Mouse (Mus musculus) frontal cortex, postnatal 36 days (tissue): ENCODE results near the gene Gm20388.

Source experiments
- DNase-seq, 2 experiments: peaks; one replicate each; pipeline ENCODE4 v3.0.0; 2022; ENCODE audit warnings: low spot score in 2 of 2

The Gm20388 gene

GRCm38 (mm10) chr8:122198378-122199025, 2287.9 kb downstream of the Gm20388 start:
- DNase-seq = no peak

- no peak for DNase-seq
Observed at GRCm38 (mm10) chr8:122199191-122199590, 2288.6 kb downstream of the Gm20388 start.

DNA sequence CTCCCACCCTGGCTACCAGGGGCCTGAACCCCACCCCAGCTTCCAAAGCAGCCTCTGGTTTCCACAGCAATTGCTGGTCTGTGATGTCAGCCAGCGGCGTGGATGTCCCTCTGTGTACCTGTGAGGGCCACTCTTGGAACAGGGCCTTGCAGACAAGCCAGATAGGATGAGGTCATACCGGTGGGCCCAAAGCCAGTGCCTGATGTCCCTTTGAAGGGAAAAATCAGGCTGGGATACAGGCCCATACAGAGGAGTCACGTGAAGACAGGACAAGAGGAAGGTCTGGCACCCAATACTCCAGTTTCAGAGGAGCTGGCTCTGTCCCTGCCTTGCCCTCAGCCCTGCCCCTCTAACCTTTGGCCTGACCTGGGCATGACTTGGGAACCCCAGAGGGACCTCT, 2289.2 kb downstream of the Gm20388 start:
- DNase-seq = no peak

GRCm38 (mm10) chr8:122211591-122211990, 2300.9 kb downstream of the Gm20388 start:
- DNase-seq = no peak

DNA sequence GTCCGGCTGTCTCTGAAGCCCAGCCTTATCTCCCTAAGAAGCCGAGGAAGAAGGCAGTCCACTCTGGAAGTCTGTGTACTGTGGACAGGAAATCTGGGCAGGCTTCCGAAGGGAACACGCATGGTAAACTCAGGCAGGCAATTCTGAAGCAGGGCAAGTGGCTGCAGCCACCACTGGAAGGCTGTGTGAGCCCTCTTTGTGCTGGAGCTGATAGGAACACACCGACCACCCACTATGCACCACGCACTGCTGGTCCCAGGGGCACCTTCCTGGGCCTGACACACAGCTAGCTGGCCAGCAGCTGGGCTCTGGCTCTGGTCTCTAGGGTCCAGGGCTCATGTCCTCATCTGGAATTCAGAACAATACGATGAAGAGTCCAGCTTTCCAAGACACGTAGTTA, 2305.0 kb downstream of the Gm20388 start:
- DNase-seq = no peak

DNA sequence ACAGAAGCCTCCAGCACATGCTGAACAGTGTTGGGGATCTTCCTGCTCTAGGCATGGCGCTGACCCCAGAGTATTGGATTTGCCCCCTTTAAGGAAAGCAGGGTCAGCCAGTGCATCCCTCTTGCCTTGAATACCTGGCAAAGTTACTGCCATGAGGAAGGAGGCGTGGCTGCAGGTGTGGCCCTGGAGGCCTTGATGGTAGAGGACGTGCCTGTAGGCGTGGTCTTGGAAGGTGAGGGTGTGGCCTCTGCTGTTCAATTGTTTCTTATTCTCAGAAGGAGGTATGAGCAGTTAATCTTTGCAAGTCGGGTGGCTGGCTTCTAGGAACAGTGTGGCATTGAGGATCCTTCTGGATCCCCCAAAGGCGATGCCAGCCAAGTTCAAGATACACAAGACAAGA, 2305.8 kb downstream of the Gm20388 start:
- DNase-seq = no peak

- no peak for DNase-seq
Observed at GRCm38 (mm10) chr8:122217456-122218177, 2307.0 kb downstream of the Gm20388 start.

GRCm38 (mm10) chr8:122223976-122224649, 2313.5 kb downstream of the Gm20388 start:
- no peak for DNase-seq

GRCm38 (mm10) chr8:122224650-122225022, 2314.0 kb downstream of the Gm20388 start:
- peak in 1 of 2 experiments; percentile 34 for DNase-seq

GRCm38 (mm10) chr8:122225446-122225845, 2314.8 kb downstream of the Gm20388 start:
- DNase-seq = no peak

DNA sequence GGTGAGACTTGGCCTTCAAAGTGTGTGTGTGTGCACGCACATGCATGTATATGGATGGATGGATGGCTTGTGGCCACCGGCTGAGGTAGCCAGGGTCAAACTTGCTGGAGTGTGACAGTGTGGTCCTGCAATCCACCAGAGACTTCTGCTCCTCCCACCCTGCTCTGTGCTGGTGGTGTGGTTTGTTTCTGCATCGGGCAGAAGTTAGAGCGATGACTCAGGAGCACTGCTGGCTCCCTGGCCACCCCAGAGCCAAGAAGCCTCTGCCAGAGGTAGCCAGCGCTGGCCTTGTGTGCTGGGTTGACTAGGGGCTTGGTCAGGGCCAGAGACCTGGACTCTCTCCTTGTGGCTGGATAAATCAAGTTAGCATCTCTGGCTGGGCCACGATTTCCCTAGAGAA, 2316.7 kb downstream of the Gm20388 start:
- no peak for DNase-seq

- no peak for DNase-seq
Observed at GRCm38 (mm10) chr8:122228792-122229575, 2318.3 kb downstream of the Gm20388 start.

DNA sequence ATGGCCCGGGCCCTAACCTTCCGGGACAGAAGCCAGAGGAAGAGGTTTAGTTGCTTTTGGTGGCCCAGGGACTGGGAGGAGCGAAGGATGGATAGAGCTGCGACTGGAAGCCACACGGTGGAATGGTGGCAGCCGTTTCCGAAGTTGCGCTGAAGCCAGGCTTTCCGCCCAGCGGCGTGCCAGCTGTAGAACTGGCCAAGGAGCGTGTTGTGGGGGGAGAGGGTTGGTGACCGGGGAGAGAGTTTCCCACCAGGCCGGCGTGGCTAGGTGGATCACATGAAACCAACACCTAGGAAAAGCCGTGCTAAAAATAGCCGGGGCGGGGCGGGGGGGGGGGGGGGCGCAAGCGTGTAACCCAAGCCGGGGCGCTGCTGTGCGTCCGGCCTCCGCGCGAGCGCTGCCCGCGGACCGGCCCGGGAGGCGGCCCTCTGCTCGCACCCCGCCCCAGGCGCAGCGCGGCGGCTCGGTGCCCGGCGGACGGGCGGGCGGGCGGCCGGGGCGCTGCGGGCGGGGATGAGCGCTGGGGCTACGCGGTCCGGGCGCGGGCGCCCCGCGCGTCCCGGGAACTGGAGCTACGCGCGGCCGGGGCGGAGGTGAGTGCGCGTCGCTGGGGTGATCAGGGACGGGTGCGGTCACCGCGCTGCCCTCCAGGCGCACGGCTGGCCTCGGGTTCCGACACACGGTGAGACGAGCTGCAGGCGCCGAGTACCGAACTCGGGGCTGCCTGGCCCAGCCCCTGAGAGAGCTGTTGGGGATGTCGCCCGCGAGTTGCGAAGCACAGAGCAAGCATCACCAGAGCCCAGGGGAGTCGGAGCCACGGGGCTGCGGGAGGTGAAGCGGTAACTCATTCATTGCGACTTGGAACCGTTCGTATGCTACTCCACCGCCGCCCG, 2319.4 kb downstream of the Gm20388 start:
- DNase-seq = peak in 1 of 2 experiments; percentile 27

DNA sequence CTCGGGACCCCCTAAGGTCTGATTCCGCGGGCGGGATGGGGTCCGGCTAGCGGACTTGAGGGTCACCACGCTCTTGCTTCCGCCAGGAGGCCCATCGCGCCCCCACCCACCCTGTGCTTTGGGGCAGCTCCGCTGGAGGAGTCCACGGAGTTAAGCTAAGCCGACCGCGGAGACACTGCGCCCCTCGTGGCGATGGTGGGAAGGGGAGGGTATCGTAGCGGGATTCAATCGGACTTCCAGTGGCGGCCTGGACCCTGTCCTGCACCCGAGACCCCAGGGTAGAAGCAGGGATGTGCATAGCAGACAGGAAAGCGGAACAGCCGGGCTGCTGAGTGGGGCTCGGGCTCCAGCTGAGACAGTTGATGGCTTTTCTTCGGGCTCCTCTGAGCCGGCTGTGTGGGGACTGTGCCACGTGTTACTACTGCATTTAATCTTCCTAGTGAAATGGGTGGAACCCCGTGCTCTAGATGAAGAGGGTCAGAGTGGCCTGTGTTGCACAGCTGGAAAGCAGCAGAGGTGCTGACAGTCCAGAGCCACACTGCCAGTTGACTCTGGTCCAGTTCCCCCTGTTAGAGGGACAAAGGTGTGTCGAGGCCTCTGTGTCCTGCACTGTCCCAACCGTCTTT, 2320.2 kb downstream of the Gm20388 start:
- DNase-seq = peak; percentile 81 to 84

DNA sequence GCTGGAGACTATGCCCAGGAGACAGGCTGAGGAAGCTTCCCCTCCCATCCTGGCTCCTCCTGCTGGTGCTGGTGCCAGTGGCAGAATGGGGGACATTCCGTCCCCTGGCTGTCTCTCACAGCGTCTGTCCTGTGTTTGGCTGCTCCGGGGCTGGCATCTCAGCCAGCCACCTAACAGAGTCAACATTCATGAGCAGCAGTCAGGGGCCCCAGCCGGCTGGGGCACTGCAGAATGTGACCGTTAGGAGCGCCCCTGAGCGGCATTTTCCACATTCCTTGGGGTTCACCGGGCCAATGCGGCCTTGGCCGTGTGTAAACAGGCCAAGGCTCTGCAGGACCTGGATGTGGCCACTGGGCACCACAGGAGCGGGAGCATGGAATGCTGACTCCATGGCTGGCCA, 2323.4 kb downstream of the Gm20388 start:
- no peak for DNase-seq

DNA sequence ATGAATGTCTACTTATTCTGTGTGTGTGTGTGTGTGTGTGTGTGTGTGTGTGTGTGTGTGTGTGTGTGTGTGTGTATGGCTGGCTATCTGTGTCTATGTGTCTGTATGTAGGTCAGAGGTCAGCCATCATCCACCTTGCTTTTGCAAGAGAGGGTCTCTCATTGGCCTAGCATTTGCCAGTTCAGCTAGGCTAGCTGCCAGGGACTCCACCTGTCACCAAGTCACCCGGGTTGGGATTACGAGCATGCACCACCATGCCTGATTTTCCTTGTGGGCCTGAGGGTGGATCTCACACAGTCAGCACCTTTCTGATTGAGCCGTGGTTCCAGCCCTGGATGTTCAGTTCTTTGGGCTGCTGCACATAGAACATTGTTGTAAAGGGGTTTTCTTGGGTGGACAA, 2325.9 kb downstream of the Gm20388 start:
- no peak for DNase-seq

DNA sequence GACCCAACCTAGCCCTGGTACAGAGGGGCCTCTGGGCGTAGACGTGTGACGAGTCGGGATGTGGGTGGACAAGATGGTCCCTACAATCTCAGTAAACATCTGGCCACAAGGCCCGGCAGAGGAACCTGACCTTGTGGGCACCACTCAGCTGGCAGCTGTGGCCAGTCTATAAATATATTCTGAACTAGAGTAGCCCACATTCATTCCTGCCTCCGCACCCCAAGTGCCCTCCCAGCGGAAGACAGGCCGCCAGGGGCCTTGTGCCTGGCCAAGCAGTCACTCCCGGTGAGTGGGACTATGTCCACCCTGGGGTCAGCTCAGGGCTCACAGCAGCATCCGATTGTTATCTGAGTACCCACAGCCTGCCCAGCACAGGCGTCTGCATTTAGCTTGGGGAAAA, 2327.6 kb downstream of the Gm20388 start:
- DNase-seq = no peak

DNA sequence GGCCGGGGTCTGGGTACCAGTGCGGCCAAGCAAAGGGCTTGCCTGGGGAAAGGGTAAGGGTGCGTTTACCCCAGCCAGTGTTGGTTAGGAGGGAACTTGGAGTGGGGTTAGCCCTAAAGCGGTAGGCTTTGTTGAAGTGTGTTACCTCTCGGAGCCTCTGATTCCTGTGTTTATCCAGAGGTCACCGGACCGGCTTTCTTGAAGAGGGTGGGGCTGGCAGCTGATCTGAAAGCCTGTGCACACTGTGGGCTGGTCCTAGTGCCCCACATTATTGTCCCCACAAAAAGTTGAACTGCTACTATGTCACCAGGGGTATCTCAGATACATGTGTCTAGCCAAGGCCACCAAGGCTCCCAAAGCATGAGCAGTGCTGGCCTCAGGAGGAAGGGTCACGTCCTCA, 2328.1 kb downstream of the Gm20388 start:
- DNase-seq = no peak

- DNase-seq = no peak
Observed at GRCm38 (mm10) chr8:122240241-122241026, 2329.8 kb downstream of the Gm20388 start.

DNA sequence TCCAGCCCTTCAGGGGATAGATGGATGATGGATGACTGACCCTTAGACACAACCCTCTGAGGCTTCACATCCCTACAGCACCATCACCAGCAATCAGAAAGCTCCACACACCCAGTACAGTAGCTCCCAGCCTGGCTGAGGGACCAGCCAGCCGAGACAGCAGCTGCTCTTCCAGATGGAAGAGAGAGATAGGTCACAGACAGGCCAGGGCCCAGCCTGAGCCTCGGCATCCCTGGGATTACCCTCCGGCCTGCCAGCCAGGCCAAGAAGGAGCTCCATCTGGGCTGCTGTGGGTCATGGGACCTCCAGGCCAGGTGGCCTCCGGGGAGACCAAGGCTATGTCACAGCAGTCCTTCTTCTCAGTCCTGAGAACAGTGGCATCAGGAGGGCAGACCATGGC, 2332.7 kb downstream of the Gm20388 start:
- no peak for DNase-seq
